Comparison of ENCODE assay signal across 15 mouse cellular contexts in genomic region chr5:136052861-136053655, GRCm38 (mm10). TPM values are rescaled to one million over a fixed set of nuclear protein-coding genes. Genes with fewer than 3 reads are reported as not detected.
DNase-seq lines count a peak whose midpoint lies in the region; ATAC-seq and TF ChIP-seq lines count a peak whose summit lies in the region.
"Had no signal": no experiment of that assay in that cellular context is flagged by ENCODE, and none has a peak within 500 bp of the region (broad histone marks: within the 10 kb centered on the region; RNA-seq: fewer than 3 reads in every experiment).

No protein-coding gene starts in this region.

- H3K9me3 ChIP-seq in liver, postnatal 0 days (ENCODE audit: low read length): no peaks in the 10 kb centered on the region

- H3K9ac ChIP-seq in liver, postnatal 0 days (replicated peaks): no peak overlapping the region
- H3K9ac ChIP-seq: forebrain, postnatal 0 days had no signal

- H3K27ac ChIP-seq in liver, postnatal 0 days (ENCODE audit: low read depth): no peak overlapping the region

- 64% methylated on average over 8 of the region's 8 CpGs for WGBS in liver, postnatal 0 days (ENCODE audit: insufficient replicate concordance)

- 0 out of 2 replicates have a peak, but pooled peaks cover 3% of the 10 kb centered on the region for H3K27me3 ChIP-seq in liver, postnatal 0 days (ENCODE audit: insufficient read depth, low read length)

- no peak overlapping the region for H3K4me2 ChIP-seq in liver, postnatal 0 days (ENCODE audit: low read depth, low read length)

- TF ChIP-seq CTCF in liver, postnatal 0 days (IDR thresholded peaks at IDR 0.05; ENCODE audit: low read depth): no peak

- no peak for ATAC-seq in liver, postnatal 0 days
- ATAC-seq: forebrain, postnatal 0 days; intestine, embryonic 16.5 days had no signal

- no peak overlapping the region for H3K4me3 ChIP-seq in liver, postnatal 0 days (ENCODE audit: low read depth, low read length)

- H3K4me1 ChIP-seq in liver, postnatal 0 days (ENCODE audit: insufficient read depth): no peaks in the 10 kb centered on the region

- H3K36me3 ChIP-seq in liver, postnatal 0 days (replicated peaks; ENCODE audit: insufficient read depth, low read length): no peaks in the 10 kb centered on the region

- no peak for TF ChIP-seq EP300 in liver, postnatal 0 days (IDR thresholded peaks at IDR 0.05; ENCODE audit: low read depth)

- peak; percentile 56 for DNase-seq in urinary bladder, postnatal 14 days (ENCODE audit: low spot score)
- DNase-seq in urinary bladder, adult 2 months (ENCODE audit: low spot score): no peak
- peak; percentile 71 for DNase-seq in kidney, adult 11 months
- DNase-seq in kidney, postnatal 4 days: peak; percentile 39 to 65
- no peak for DNase-seq in layer of hippocampus, postnatal 10 days (ENCODE audit: low spot score in 2 of 2)
- no peak for DNase-seq in layer of hippocampus, adult 9-10 months (ENCODE audit: low spot score)
- no peak for DNase-seq in liver, postnatal 0 days
- DNase-seq: cerebellum, adult 8-10 months; forebrain, postnatal 0 days; thymus, postnatal 36 days had no signal

RNA-seq across cellular contexts. Expression of gene Upk3bl, which starts 1.2 kb away (rescaled TPM):
- 4.5 and 6.1 TPM in 2 replicates for polyA plus RNA-seq in urinary bladder, adult 2 months (2012; rRNA removed)
- total RNA-seq in layer of hippocampus, postnatal 10 days (2021): not detected
- not detected in 2 replicates for polyA plus RNA-seq in liver, postnatal 0 days (2015; fragmentation: Nextera tagmentation; extraction: Ambion mirVana)
- total RNA-seq: forebrain, postnatal 0 days; heart, postnatal 25 days; left cerebral cortex, postnatal 10 days; MEL had no signal
- polyA plus RNA-seq: forebrain, postnatal 0 days; liver, embryonic 16.5 days had no signal

RNA-seq across cellular contexts. Expression of gene Upk3b, which starts 14.8 kb away (rescaled TPM):
- 113 and 152 TPM in 2 replicates for polyA plus RNA-seq in urinary bladder, adult 2 months (2012; rRNA removed)
- total RNA-seq in layer of hippocampus, postnatal 10 days (2021): not detected
- 4.0 and 4.7 TPM in 2 replicates for polyA plus RNA-seq in liver, postnatal 0 days (2015; fragmentation: Nextera tagmentation; extraction: Ambion mirVana)
- total RNA-seq: left cerebral cortex, postnatal 10 days; MEL had no signal
- polyA plus RNA-seq: forebrain, postnatal 0 days had no signal

RNA-seq across cellular contexts. Expression of gene Rasa4, which starts 30.7 kb away (rescaled TPM):
- 10.6 and 16.6 TPM in 2 replicates for polyA plus RNA-seq in urinary bladder, adult 2 months (2012; rRNA removed)
- total RNA-seq in layer of hippocampus, postnatal 10 days (2021): 1 to 10 TPM; 4.3 to 8.5 TPM
- polyA plus RNA-seq in liver, postnatal 0 days (2015; fragmentation: Nextera tagmentation; extraction: Ambion mirVana): 2.1 TPM in 2 replicates

RNA-seq across cellular contexts. Expression of gene Dtx2, which starts 58.5 kb away (rescaled TPM):
- polyA plus RNA-seq in urinary bladder, adult 2 months (2012; rRNA removed): 16.8 and 17.3 TPM in 2 replicates
- 10 to 100 TPM; 10.0 to 12.4 TPM for total RNA-seq in layer of hippocampus, postnatal 10 days (2021)
- 4.8 and 4.9 TPM in 2 replicates for polyA plus RNA-seq in liver, postnatal 0 days (2015; fragmentation: Nextera tagmentation; extraction: Ambion mirVana)

Comparison
In these comparisons a context has a peak if more than half of its experiments do, and no peak if none do; other contexts are left out.
1. DNase-seq: peak in urinary bladder, postnatal 14 days (single experiment), kidney, adult 11 months (single experiment) and kidney, postnatal 4 days (2 of 2); none in urinary bladder, adult 2 months (single experiment), layer of hippocampus, postnatal 10 days (0 of 2), layer of hippocampus, adult 9-10 months (single experiment) and liver, postnatal 0 days (single experiment).
2. RNA of gene Upk3b, which starts 14.8 kb away (polyA plus RNA-seq): 113 to 152 TPM in urinary bladder, adult 2 months; 4.0 to 4.7 TPM in liver, postnatal 0 days; every median in the first group is over 10 times any median in the second.